Mouse (Mus musculus) liver, postnatal 0 days (tissue): ENCODE measurements at regions not wholly inside any gene's neighbourhood (a gene's known extent, or its start where the extent isn't known, plus 50 kb on each side); places are given as distances from the start of the nearest gene placed in this dataset.

Source experiments
- CTCF ChIP-seq: sonication (generic); IDR thresholded peaks from 2 replicates; pipeline ENCODE4 v1.5.1; 2016; ENCODE audit warnings: antibody characterized with exemption, low read depth
- EP300 ChIP-seq: IDR thresholded peaks from 2 replicates; pipeline ENCODE4 v1.6.1; 2016; ENCODE audit warnings: antibody characterized with exemption, low read depth, mild to moderate bottlenecking

- no peak for TF ChIP-seq CTCF
- TF ChIP-seq EP300, result no peak
Measured at GRCm38 (mm10) chr9:90521186-90521585, 250.6 kb upstream of the Tbc1d2b start.
